Mouse (Mus musculus) activated CD4-positive, CD25-positive, alpha-beta regulatory T cell, adult 4 months (primary cell): ENCODE data around the gene Tsnax. TPM values are rescaled to one million over a fixed set of nuclear protein-coding genes. Genes with fewer than 3 reads are reported as not detected.
A peak's percentile ranks its signal among the peaks of the same experiment; 100 is the strongest.

Experiments
- ATAC-seq: one replicate; pipeline ENCODE4 v1.8.0; 2017
- polyA plus RNA-seq, 2 experiments: library from polyadenylated mRNA; unstranded; fragments of 100-300 nt; shearing (Covaris generic); gene quantifications; one replicate each; pipeline ENCODE4 v1.2.1; 2017

Tsnax gene
- 10 to 100 TPM; 67.9 to 73.2 TPM for polyA plus RNA-seq

- peak; percentile 87 for ATAC-seq
Measured at GRCm38 (mm10) chr8:125012695-125013627, at the start of gene Tsnax. Gene Tsnax (plus strand): TSS chr8:125012997.

DNA sequence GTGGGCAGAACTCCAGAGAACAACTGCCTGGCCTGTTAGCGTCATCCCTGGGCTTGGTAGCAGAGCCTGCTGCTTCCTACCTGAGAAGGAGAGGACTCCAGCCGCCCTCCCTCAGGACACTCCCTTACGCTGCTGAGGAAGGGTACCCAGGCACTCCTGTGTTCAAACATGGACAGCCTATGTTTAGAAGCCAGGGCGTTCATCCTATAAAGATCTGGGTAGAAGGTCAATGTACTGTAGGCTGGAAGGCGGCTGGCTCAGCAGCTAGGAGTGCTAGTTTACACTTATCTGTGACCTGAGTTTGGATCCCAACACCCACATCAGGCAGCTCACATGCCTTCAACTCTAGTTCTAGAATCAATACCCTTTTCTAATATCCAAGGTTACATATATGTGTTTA is 49.6 kb upstream of the Tsnax start:
- ATAC-seq: no peak

- no peak for ATAC-seq
Measured at GRCm38 (mm10) chr8:124964966-124965365, 47.8 kb upstream of the Tsnax start.

- ATAC-seq: no peak
Measured at GRCm38 (mm10) chr8:124970312-124970933, 42.4 kb upstream of the Tsnax start.

DNA sequence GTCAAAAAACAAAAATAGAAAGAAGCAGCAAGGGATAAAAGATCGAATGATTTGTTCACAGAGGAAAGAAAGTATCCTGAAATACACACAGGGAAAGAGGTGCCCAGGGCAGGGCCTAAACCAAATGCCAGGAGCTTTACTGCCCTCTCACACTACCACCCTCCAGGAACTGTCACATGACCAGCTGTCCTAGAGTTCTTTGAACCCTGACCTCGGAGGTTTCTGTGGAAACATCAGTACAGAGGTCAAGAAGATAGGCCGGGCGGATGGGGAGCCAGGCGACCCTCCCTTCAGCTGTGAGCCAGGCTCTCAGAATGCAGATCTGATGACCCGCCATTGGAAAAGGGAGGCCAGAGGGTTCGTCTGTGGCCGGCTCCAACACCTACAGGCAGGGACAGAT is 39.6 kb upstream of the Tsnax start:
- no peak for ATAC-seq

- no peak for ATAC-seq
Measured at GRCm38 (mm10) chr8:124974254-124974653, 38.5 kb upstream of the Tsnax start.

DNA sequence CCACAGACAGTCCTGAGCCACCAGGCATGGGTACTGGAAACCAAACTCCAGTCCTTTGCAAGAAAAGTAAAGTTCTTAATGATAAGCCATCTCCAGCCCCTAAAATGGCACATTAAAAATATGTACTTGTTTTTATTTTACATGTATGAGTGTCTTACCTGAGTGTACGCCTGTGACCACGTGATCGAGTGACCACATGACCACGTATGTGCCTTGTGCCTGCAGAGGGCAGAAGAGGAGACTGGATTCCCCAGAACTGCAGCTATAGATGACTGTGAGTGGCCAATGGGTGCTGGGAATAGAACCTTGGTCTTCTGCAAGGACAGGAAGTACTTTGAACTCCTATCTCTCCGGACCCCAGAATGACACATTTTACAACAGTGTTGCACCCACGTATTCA is 36.6 kb upstream of the Tsnax start:
- ATAC-seq: no peak

DNA sequence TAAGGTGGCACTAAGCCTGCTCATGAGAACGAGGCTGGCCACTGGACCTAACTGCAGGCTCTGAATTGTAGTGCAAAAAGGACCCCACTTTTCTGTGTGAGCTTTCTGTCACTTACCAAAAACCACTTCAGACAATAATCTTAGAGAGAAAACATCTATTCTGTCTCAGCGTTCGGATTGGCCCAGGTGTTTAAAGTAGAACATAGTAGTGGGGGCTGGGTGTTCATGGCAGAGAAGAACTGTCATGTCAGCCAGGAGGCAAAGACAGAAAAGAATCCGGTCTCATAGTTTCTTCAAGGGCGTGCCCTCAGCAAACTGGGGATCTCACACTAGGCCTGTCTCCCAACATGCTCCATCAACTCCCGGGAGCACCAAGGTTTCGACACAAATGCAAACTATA is 34.8 kb upstream of the Tsnax start:
- no peak for ATAC-seq

- no peak for ATAC-seq
Measured at GRCm38 (mm10) chr8:124980036-124980435, 32.8 kb upstream of the Tsnax start.

- no peak for ATAC-seq
Measured at GRCm38 (mm10) chr8:124980828-124981227, 32.0 kb upstream of the Tsnax start.

DNA sequence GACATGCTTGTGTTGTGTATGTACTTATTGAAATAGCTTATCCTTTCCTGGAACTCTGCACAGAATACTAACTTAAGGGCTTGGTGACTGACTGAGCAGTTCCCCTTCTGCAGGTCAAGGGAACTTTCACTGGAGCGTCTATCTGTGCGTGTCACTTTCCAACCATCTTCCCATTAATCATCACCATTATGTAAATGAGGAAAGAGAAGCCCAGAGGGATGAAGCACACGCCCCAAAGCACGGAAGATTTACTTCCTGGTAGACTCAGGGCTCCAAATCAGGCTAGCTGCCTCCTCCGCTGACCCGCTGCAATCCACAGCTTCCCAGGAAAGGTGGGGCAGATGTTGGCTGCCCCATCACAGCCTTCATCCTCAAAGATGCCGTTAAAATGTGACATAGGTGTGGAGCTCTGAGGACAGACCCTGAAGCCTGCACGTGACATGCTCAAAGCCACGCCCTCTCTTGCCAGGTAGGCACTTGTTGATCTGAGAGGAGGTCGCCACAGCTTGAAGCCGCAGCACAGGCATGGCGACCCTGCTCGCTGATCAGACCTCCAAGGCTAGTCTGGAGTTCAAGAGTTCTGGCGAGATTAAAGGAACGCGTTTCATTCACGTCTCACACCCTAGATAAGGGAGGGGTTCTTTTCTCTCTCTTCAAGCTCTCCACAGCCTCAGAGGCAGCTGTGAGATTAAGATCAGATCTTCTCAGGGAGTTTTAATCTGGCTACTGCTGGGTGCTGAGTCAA is 21.7 kb upstream of the Tsnax start:
- no peak for ATAC-seq

DNA sequence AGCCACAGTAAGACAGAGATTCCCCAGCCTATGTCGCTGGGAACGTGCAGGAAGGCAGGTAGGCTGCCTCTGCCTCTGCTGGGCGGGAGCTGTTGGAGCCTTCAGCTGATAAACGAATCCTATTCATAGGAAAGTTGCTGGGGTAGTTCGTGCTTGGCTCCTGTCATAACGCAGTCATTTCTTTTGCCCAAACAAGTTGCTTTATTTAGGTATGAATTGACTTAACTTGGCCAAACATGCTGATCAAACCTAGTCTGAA is 21.2 kb upstream of the Tsnax start:
- ATAC-seq: no peak

- no peak for ATAC-seq
Measured at GRCm38 (mm10) chr8:124995776-124996175, 17.0 kb upstream of the Tsnax start.

DNA sequence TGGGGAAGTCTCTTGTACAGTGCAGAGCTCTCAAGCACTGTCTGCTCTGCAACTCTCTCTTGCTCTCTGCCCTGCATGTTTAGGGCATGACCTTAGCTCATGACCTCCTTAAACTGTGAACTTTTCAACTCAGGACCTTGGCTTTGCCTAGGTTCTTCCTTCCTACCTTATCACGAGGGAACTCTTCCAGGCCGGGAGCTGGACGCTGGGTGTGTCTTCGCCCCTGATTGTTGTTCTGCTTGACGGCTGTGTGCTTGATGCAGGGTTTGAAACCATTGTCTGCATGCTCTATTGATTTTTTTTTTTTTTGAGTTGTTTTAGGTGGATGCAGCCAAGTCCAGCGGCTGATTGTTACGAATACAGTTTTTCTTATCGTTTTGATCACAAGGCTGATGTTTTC is 11.3 kb downstream of the Tsnax start:
- no peak for ATAC-seq

- no peak for ATAC-seq
Measured at GRCm38 (mm10) chr8:125027211-125027610, 14.4 kb downstream of the Tsnax start.

GRCm38 (mm10) chr8:125028841-125029240 is 16.0 kb downstream of the Tsnax start:
- no peak for ATAC-seq

GRCm38 (mm10) chr8:125031276-125031675 is 18.5 kb downstream of the Tsnax start:
- ATAC-seq: no peak

DNA sequence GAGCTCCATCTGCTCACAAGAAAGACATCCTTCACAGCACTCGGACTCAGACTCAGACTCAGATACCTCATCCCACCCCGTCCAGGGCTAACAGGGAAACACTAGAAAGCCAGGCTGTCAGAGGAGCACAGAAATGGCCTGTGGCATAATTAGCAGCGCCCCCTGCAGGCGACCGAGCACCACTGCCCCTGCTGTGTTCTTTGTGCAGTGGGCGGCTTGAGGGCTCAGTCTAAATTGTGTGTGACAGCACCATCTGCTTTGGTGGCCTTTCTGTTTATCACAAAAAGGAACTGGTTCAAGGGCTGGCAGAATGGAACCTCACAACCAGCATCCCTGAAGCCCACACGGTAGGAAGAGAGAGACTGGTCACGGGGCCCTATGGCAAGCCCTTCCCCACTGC is 21.9 kb downstream of the Tsnax start:
- peak; percentile 43 for ATAC-seq

DNA sequence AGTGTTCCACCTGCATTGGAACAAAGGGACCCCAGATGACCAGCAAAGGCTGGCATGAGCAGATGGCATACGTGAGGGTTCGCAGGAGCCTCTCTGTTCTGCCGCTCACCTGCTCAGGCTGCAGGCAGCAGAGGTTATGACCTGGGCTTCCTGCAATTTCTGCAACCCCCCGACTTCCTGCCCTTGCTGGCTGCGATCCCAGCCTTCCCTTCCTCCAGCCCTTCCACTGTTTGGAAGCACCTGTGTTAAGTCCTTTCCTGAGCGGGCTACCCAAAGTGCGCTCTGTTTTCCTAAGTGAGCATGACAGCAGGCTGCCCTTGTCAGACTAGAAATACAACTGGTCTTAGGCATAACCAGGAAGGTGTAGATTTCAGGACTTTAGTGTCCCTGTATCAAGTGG is 24.3 kb downstream of the Tsnax start:
- ATAC-seq: no peak

- no peak for ATAC-seq
Measured at GRCm38 (mm10) chr8:125038731-125039130, 25.9 kb downstream of the Tsnax start.

DNA sequence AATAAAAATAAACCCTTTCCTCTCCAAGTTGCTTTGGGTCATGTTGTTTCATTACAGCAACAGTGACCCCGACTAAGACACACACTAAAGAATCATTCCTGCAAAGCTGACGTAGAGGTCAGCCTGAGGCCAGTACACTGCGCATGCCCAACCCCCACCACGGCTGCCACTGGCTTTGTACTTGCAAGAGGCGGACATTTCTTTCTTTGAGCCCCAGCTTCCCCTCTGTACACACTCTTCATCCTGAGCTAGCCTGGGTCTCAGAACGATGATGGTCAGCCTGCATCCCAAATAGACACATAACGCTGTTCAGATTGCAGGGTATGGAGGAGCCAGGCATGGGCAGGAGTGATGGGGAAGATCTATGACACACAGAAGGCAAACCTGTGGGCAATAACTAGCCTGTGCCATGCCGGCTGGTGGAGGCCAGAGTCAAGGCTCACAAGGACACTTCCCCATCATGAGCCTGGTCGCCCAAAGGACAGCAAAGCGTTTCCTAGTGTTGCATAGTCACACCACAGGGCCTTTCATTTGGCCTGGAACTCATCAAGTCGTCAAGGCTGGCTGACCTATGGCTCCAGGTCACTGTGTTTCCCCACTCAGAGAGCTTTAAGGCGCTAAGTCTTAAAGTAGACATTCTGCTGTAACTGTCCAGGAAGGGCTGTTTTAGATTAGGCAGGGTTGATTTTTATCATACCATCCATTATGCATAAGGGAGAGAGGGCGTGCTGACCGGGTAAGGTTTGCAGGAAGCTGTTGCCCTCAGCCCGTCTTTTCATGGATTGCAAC is 28.0 kb downstream of the Tsnax start:
- no peak for ATAC-seq

- ATAC-seq: no peak
Measured at GRCm38 (mm10) chr8:125041496-125041895, 28.7 kb downstream of the Tsnax start.

DNA sequence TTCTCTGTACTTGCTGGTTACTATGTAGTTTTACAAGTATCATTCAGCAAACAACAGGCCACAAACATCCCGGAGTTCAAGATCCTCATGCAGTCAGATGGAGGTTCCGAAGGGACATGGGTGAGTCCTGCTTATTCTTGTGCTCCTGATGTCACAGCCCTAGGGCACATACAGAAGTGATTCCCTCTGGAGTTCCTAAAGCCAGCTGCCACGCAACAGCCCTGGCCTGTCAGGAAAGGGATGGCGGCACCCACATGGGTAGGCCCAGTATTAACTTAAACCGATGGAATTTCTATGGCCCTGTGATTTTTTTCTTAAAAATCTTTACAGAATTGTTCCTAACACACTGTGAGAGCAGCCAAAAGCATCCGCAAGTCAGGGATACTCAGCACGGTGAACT is 30.6 kb downstream of the Tsnax start:
- no peak for ATAC-seq
